Mouse (Mus musculus) intestine, postnatal 0 days (tissue): Measurements from ENCODE around the gene Exosc5. TPM values are rescaled to one million over a fixed set of nuclear protein-coding genes. Genes with fewer than 3 reads are reported as not detected.

Experiments used
- ATAC-seq: fragments of 200-750 bp; cut with Nextera tagmentation; 2 replicates; pipeline ENCODE4 v1.8.0; 2017; ENCODE audit warnings: mild to moderate bottlenecking, moderate TSS enrichment, moderate library complexity
- H3K27ac ChIP-seq: fragments of 300-500 bp; sonication (generic); 2 replicates; pipeline ENCODE4 v1.5.1; 2014; ENCODE audit warnings: mild to moderate bottlenecking, low read depth, low read length, moderate library complexity
- H3K27me3 ChIP-seq: fragments of 300-500 bp; sonication (generic); replicated peaks from 2 replicates; pipeline ENCODE4 v1.6.1; 2014; ENCODE audit warnings: low read length, mixed read lengths; ENCODE audit not compliant: control insufficient read depth, insufficient read depth
- H3K36me3 ChIP-seq: fragments of 300-500 bp; sonication (generic); 2 replicates; pipeline ENCODE4 v1.6.1; 2014; ENCODE audit warnings: mild to moderate bottlenecking, moderate library complexity; ENCODE audit not compliant: control insufficient read depth, insufficient read depth
- H3K4me1 ChIP-seq: fragments of 300-500 bp; sonication (generic); replicated peaks from 2 replicates; pipeline ENCODE4 v1.6.1; 2014; ENCODE audit warnings: antibody characterized with exemption, low read length, mixed read lengths; ENCODE audit not compliant: control insufficient read depth, insufficient read depth
- H3K4me2 ChIP-seq: fragments of 300-500 bp; sonication (generic); replicated peaks from 2 replicates; pipeline ENCODE4 v1.6.1; 2014; ENCODE audit warnings: low read depth, mild to moderate bottlenecking, moderate library complexity
- H3K4me3 ChIP-seq: fragments of 300-500 bp; sonication (generic); 2 replicates; pipeline ENCODE4 v1.5.1; 2014; ENCODE audit warnings: low read depth, low read length
- H3K9ac ChIP-seq: fragments of 300-500 bp; sonication (generic); 2 replicates; pipeline ENCODE4 v1.6.1; 2014; ENCODE audit warnings: mild to moderate bottlenecking, low read depth, low read length
- H3K9me3 ChIP-seq: fragments of 300-500 bp; sonication (generic); 2 replicates; pipeline ENCODE4 v1.6.1; 2016; ENCODE audit warnings: mixed run types; ENCODE audit not compliant: control insufficient read depth
- CTCF ChIP-seq: sonication (generic); IDR thresholded peaks from 2 replicates; pipeline ENCODE4 v1.5.1; 2016; ENCODE audit warnings: low read depth, mild to moderate bottlenecking, control low read depth, antibody characterized with exemption, moderate library complexity
- WGBS: fragments of 180-500 bp; shearing (Covaris S2); extraction: QIAGEN DNeasy Blood & Tissue Kit; methylation state at CpG from one replicate; pipeline ENCODE4 v1.1.7; 2014; 5-methylcytosine and 5-hydroxymethylcytosine counted together
- polyA plus RNA-seq: library from polyadenylated mRNA; unstranded; fragments of >200 nt; fragmentation: Nextera tagmentation; extraction: Ambion mirVana; gene quantifications from 2 replicates; pipeline ENCODE4 v1.2.1, GENCODE M21; 2015

Gene Exosc5
- polyA plus RNA-seq, 1 experiment from 2014 or later: 50.4 TPM

GRCm38 (mm10) chr7:25647574-25648123 lies 11.3 kb upstream of the Exosc5 start:
- 61% methylated on average over 5 of the region's 5 CpGs for WGBS

DNA sequence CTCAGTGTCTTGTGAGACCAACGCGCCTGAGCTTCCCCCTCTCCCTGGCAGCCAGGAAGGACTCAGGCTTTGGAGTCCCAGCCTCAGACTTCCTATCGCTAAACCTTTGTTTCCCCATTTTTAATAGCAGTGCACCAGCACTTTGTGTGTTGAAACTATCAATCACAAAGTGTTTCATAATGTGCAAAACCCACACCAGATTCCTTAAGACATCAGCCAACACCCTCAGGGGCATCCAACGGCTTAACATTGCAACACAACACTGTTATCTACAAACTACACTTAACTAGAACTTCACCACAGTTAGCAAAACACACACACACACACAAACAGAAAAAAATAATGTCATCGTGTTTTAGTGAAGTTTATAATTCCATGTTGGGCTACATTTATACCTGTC lies 9.1 kb upstream of the Exosc5 start:
- H3K4me2 ChIP-seq: no peak overlapping the region
- no peaks in the 10 kb centered on the region; the same call in 1 of the 2 replicates for H3K36me3 ChIP-seq
- TF ChIP-seq CTCF: no peak
- WGBS: 74% methylated on average over 5 of the region's 5 CpGs
- no peak overlapping the region for H3K27ac ChIP-seq
- H3K27me3 ChIP-seq: no peaks in the 10 kb centered on the region
- no peak overlapping the region for H3K4me3 ChIP-seq
- no peaks in the 10 kb centered on the region for H3K4me1 ChIP-seq
- H3K9me3 ChIP-seq: no peaks in the 10 kb centered on the region
- H3K9ac ChIP-seq: no peak overlapping the region
- no peak for ATAC-seq

More at GRCm38 (mm10) chr7:25647574-25648123, 11.3 kb upstream of the Exosc5 start:
- H3K4me1 ChIP-seq: no peaks in the 10 kb centered on the region
- no peak overlapping the region for H3K9ac ChIP-seq
- H3K27me3 ChIP-seq: no peaks in the 10 kb centered on the region
- H3K9me3 ChIP-seq: no peaks in the 10 kb centered on the region
- H3K36me3 ChIP-seq: no peaks in the 10 kb centered on the region; the same call in 1 of the 2 replicates
- no peak for ATAC-seq
- no peak overlapping the region for H3K4me3 ChIP-seq
- no peak overlapping the region for H3K4me2 ChIP-seq
- no peak overlapping the region for H3K27ac ChIP-seq
- TF ChIP-seq CTCF: peak; percentile 53

GRCm38 (mm10) chr7:25651281-25651680 lies 7.7 kb upstream of the Exosc5 start:
- WGBS: 86% methylated on average over 8 of the region's 8 CpGs
- H3K4me2 ChIP-seq: no peak overlapping the region
- peak; percentile 14; the same call in 1 of the 2 replicates for TF ChIP-seq CTCF

DNA sequence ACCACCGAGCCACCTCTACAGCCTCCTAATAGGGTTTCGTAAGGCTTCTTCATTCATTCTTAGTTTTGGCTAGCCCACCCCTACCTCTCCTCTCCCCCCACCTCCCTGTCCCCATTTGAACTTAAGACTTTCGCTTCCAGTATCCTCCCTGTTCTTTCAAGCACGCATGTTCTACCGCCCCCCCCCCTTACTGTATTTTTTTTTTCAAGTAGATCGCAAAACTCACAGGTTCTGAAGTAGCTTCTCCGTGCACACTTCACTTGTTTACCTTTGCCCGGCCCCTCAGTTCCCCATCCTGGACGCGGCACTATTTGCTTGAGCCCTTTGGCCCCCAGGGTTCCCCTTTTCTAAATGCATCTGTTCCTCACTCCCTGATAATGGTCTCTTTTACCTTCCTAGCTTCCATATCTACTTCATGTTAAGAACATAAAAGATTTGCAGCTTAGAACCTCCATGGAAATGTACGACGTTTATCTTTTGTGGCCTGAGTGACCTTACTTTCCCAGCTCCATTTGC lies 6.7 kb upstream of the Exosc5 start:
- ATAC-seq: no peak
- no peak overlapping the region for H3K9ac ChIP-seq
- H3K27ac ChIP-seq: no peak overlapping the region
- H3K4me1 ChIP-seq: no peaks in the 10 kb centered on the region
- no peak overlapping the region for H3K4me3 ChIP-seq
- no peaks in the 10 kb centered on the region for H3K36me3 ChIP-seq
- H3K9me3 ChIP-seq: no peaks in the 10 kb centered on the region
- 77% methylated on average over 12 of the region's 12 CpGs for WGBS
- no peak for TF ChIP-seq CTCF
- no peak overlapping the region for H3K4me2 ChIP-seq
- no peaks in the 10 kb centered on the region for H3K27me3 ChIP-seq

More at GRCm38 (mm10) chr7:25651281-25651680, 7.7 kb upstream of the Exosc5 start:
- H3K27me3 ChIP-seq: no peaks in the 10 kb centered on the region
- H3K4me3 ChIP-seq: no peak overlapping the region
- H3K36me3 ChIP-seq: no peaks in the 10 kb centered on the region
- H3K4me1 ChIP-seq: no peaks in the 10 kb centered on the region
- H3K9me3 ChIP-seq: no peaks in the 10 kb centered on the region
- no peak overlapping the region for H3K9ac ChIP-seq
- no peak for ATAC-seq
- no peak overlapping the region for H3K27ac ChIP-seq

DNA sequence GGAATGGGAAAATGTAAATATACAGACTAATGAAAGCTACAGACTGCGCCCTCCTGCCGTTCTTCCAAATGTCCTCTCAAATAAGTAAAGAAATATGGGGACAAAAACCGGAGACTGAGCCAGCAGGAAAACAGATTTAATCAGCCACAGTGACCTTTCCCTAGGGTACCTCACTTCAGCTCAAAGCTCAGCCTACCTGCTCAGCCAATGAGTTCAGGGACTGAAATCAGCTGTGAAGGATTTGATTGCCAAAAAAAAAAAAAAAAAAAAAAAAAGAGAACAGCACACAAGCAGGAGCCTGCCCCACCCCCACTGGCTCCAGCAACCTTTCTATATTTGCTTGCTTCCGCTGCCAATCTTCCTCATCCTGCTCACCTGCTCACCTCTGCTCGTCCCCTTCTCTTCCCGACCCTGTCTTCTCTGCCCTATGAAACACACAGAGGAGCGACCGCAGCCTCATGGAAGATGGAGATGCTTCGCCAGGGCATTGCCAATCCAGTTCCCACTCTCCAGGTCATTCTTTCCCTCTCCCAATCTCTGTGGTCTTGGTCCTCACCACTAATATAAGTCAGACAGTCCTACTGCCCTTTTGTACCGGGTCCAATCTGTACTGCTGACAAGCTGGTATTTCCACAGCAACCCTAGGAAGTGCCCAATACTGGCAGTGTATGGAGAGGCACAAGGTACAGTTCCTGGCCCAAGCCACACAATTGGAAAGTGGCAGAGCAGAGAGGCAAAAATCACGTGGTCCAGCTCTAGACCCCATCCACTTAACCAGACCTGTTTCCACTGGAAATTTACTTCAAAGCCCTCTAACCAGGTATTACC lies 3.1 kb upstream of the Exosc5 start:
- Histone ChIP-seq H3K4me1 (no peaks in the 10 kb centered on the region; the same call in 1 of the 2 replicates), H3K4me2 (no peak overlapping the region), H3K9ac (no peak overlapping the region), H3K27ac (no peak overlapping the region), H3K27me3 (no peaks in the 10 kb centered on the region), H3K4me3 (no peak overlapping the region), H3K9me3 (no peaks in the 10 kb centered on the region), H3K36me3 (no peaks in the 10 kb centered on the region)
- ATAC-seq: no peak
- WGBS: 66% methylated on average over 11 of the region's 11 CpGs
- no peak for TF ChIP-seq CTCF

DNA sequence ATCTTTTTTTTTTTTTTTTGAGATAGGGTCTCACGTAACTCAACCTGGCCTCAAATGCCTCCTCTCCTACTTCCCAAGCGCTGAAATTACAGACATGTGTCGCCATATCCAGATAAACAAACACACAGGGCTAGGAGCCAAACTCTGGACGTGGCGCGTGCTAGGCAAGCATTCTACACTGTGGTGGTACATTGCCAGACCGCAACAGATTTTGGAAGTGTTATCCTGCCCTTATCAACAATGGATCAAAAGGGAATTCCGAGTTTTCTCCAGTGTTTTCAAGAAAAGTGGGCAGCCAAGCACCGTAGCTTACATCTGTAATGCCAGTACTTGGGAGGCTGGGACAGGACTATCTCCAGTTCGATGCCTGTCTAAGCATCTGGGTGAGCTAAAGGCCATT lies 1.2 kb upstream of the Exosc5 start:
- Histone ChIP-seq H3K36me3 (no peaks in the 10 kb centered on the region), H3K9me3 (no peaks in the 10 kb centered on the region), H3K27me3 (no peaks in the 10 kb centered on the region), H3K27ac (no peak overlapping the region), H3K4me2 (peak overlapping the region; percentile 85), H3K4me3 (peak overlapping the region; percentile 78), H3K4me1 (no peaks in the 10 kb centered on the region; the same call in 1 of the 2 replicates), H3K9ac (peak overlapping the region; percentile 77)
- no peak for TF ChIP-seq CTCF
- 30% methylated on average over 10 of the region's 10 CpGs for WGBS
- no peak for ATAC-seq
